Mouse (Mus musculus) left cerebral cortex, adult 9 months (tissue): Measurements from ENCODE around the gene Nmb.
"Not testable (repeated sequence)": the region's sequence is repeated elsewhere in the genome, so short reads cannot be mapped to it uniquely, and the experiment has no call there.

ENCODE experiments used
- DNase-seq, 2 experiments: peaks; one replicate each; pipeline ENCODE4 v3.0.0; 2022; ENCODE audit warnings: low spot score in 2 of 2

Nmb gene

GRCm38 (mm10) chr7:80904921-80905515, at the start of gene Nmb:
Gene Nmb, minus strand, starts transcription at chr7:80905076.
- peak in 1 of 2 experiments; percentile 59 for DNase-seq

DNA sequence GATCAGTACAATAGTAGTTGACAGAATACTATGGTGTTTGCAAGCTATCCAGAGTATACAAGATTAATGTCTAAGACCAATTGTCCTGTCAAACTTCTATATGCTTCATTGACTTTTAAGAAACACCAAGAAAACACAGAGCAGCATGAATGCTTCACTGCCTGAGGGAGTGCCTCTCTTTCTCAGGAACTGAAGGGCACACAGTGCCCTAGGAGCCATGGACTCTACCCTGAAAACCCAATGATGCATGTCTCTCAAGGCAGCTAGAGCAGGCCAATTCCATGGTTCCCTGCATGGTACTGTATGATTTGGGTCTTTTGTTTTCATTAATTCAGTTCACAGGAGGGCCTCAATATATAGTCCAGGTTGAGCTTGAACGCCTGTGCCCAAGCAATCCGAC, 49.4 kb upstream of the Nmb start:
- no peak for DNase-seq

DNA sequence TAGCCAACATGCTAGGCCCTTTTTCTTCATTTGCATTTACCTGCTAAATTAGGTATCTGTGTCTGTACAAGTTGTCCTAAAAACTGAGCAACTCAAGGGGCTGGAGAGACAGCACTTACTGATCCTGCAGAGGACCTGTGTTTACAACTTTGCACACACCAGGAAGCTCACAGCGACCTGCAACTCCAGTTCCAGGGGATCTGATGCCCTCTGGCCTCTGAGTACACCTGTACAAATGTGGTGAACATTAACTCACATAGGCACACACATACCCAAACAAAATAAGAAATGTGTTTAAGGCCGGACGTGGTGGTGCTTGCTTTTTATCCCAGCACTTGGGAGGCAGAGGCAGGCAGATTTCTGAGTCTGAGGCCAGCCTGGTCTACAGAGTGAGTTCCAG, 47.3 kb upstream of the Nmb start:
- DNase-seq, result no peak

- no peak for DNase-seq
Observed at GRCm38 (mm10) chr7:80951461-80951860, 46.6 kb upstream of the Nmb start.

- DNase-seq, result peak; percentile 90 to 95
Observed at GRCm38 (mm10) chr7:80947445-80948350, 42.8 kb upstream of the Nmb start, which contains the start of gene Sec11a. Gene Sec11a, minus strand, starts transcription at chr7:80947780.

- no peak for DNase-seq
Observed at GRCm38 (mm10) chr7:80939808-80940207, 34.9 kb upstream of the Nmb start.

- not testable (repeated sequence) for DNase-seq
Observed at GRCm38 (mm10) chr7:80937304-80937666, 32.4 kb upstream of the Nmb start.

- not testable (repeated sequence) for DNase-seq
Observed at GRCm38 (mm10) chr7:80936617-80937303, 31.9 kb upstream of the Nmb start.

GRCm38 (mm10) chr7:80935834-80936233, 31.0 kb upstream of the Nmb start:
- DNase-seq, result no peak

DNA sequence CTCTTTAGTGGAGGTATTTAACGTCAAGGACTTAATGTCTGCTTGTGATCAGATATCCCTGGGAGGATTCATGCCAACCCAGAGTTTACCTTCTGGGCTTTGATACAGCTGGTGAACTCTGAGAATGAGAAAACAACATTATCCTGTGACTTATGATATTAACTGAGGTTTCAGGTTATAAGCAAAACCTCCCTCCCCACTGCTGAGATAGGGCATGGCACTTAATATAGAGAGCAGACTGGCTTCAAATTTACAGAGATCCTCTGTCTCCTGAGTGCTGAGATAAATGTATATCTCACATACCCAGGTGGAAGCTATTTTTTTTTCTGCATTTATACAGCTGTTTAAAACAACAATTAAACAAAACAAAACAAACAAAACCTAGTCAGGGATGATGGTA, 27.9 kb upstream of the Nmb start:
- no peak for DNase-seq

GRCm38 (mm10) chr7:80931618-80932207, 26.8 kb upstream of the Nmb start:
- peak in 1 of 2 experiments; percentile 10 for DNase-seq

DNA sequence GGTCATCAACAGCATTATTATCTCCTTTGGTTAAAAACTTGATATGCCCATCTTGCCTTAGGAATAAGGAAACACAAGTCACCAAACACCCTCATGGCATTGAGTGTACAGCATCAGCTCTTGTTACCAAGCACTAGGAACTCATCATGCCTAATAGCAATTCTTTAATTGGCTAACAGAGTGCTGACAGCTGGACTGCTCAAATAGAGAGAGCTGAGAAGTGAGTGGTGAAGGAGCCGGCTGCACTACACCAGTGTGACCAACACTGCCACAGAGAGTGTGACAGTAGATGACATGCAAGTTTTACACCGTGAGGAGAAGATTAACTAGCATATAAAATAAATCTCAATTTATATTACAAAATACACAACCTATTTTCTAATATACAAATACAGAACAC, 18.3 kb upstream of the Nmb start:
- DNase-seq, result no peak

DNA sequence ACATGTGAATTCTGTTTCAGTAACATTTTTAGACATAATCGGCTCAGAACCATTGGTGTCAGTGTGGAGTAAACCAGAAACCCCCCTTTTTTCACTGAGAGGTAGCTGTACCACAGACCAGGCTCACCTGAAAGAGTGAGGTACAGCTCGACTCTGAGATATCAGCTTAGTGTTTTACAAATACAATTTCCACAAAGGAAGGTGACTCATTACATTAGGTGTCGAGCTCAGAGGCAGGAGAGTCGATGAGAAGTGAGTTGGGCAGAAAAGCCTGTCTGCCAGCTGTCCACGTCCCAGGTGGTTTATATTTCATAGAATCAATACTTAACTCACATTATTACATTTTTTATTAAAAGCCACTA, 14.8 kb upstream of the Nmb start:
- DNase-seq, result no peak

- DNase-seq, result no peak
Observed at GRCm38 (mm10) chr7:80918982-80919646, 14.2 kb upstream of the Nmb start.

- DNase-seq, result no peak
Observed at GRCm38 (mm10) chr7:80917916-80918465, 13.1 kb upstream of the Nmb start.

GRCm38 (mm10) chr7:80912496-80912895, 7.6 kb upstream of the Nmb start:
- no peak for DNase-seq

GRCm38 (mm10) chr7:80911053-80911452, 6.2 kb upstream of the Nmb start:
- DNase-seq, result no peak

GRCm38 (mm10) chr7:80903625-80904422, 1.1 kb downstream of the Nmb start:
- DNase-seq, result no peak

GRCm38 (mm10) chr7:80901541-80902274, 3.2 kb downstream of the Nmb start:
- DNase-seq, result no peak
